Mouse (Mus musculus) lung, adult 10 weeks (tissue): ENCODE measurements around the gene Trib2. TPM values are rescaled to one million over a fixed set of nuclear protein-coding genes. Genes with fewer than 3 reads are reported as not detected.

ENCODE experiments used
- polyA plus RNA-seq: library from polyadenylated mRNA; stranded (reverse); fragments of 350-450 nt; fragmentation: Illumina TruSeq; extraction: RNeasy Lipid Tissue Mini Kit (QIAGEN cat#74804); gene quantifications from one replicate; pipeline ENCODE4 v1.2.3, GENCODE M21; 2014; ENCODE audit warnings: low read depth, low replicate concordance; ENCODE audit not compliant: insufficient read depth

The Trib2 gene
- 23.1 TPM for polyA plus RNA-seq

DNA sequence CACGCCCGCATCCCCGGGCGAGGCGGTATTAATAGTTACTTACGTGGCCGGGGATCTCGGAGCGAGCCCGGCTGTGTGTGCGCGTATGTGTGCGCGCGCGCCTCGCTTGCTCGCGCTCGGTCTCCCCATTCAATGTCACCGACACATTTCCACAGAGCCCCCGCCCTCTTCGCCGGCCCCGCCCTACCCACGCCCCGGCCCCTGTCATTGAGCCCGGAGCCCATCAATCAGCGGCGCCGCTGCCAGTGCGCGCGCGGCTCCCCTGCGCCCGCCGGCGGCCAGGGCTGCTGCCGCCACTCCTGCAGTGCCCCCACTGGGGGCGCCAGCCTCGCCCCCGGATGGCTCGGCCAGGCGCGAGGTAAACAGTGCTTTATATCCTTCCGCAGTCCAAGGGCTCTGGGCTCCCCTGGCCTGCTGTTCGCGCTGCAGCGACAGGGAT is at the start of gene Trib2:
Gene Trib2 (minus strand): TSS at position 183 of the 439 bp plus-strand sequence.

